Mouse (Mus musculus): ENCODE results near the gene Lipe.

Gene Lipe

GRCm38 (mm10) chr7:25417597-25417996 lies 19.1 kb upstream of the Lipe start:
- CTCF ChIA-PET: no interaction called here

DNA sequence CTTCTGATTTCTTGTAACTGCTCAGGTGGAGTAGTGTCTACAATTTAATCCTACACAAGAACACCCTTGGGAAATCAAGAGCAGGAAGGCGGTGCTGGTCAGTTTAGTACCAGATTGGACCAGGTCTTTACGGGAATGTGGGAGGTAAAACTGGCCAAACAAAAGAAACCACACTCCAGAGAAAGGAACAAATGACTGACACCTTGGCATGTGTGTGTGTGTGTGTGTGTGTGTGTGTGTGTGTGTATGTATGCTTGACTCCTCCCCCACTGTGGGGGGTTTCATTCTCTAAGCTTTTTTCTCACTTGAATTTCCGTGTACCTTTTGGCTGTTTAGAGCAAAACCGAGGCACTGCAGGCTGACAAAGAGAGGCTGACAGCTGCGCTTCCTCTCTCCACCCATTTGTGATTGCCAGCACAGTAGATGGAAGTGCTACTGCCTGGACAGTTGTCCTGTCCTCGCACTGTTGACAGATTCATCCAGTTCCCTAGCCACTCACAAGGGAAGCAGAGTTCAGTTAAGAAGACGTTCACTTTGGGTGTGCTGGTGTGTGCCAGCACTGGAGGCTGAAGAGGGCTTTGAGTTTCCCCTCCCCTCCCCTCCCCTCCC lies 14.4 kb upstream of the Lipe start, which contains the start of gene Cxcl17:
Cxcl17 (minus strand) TSS at position 54 of the 609 bp plus-strand sequence.
- CTCF ChIA-PET: interaction anchor here (0.6 kb wide), 1 partner anchor 10 kb away, joined by 3 read pairs; no protein-coding TSS in a partner anchor

- CTCF ChIA-PET: no interaction called here
These were observed 13.4 kb upstream of the Lipe start for GRCm38 (mm10) chr7:25411861-25412260.

DNA sequence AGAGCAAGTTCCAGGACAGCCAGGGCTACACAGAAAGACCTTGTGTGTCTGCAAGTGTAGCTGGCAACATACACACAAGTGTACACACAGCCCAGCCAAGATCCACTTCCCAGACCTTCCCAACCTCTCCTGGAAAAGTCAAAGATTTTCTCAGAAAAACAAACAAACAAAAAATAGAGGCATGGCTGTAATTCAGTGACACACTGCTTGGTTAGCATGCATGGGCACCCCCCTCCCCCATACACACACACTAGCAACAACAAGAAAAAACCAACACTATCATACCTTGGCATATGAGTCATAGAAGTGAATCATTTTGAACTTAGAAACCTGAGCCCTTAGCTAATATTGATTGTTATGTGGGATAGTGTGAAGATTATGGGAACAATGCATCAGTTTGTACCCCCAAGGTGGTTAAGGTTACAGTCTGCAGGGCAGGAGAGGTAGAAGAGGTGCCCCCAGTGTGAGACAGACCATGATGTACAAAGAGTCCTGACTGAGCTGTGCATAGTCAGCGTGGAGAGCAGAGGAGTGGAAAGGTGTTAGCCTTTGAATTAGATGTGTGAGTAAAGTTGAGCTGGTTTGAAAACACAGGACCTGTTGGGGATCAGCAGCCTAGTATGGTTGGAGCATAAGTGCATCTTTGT lies 12.6 kb upstream of the Lipe start:
- CTCF ChIA-PET: no interaction called here

GRCm38 (mm10) chr7:25409114-25409760 lies 10.7 kb upstream of the Lipe start:
- CTCF ChIA-PET: interaction anchor here (0.6 to 0.7 kb wide), 8 partner anchors 10 to 486 kb away, joined by 3 to 5 read pairs (median 4); no protein-coding TSS in a partner anchor

DNA sequence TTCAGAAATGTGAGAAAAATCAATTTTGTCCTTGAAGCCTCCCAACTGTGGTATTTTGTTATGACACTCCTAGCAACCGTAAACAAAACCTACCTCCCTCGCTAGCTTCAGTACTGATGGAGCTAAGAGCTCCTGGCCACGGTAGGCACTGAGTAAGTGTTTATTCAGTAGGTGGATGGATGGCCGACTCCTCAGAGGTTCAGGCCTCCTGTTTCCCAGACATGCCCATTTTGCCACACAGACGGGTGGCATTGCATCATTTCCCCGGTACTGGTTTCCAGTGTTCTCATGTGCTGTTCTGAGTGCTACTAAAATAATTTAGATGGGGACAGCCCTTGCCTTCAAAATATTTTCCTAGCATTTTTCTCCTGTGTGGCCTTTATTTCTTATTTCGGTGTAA lies 8.0 kb upstream of the Lipe start:
- CTCF ChIA-PET: no interaction called here

DNA sequence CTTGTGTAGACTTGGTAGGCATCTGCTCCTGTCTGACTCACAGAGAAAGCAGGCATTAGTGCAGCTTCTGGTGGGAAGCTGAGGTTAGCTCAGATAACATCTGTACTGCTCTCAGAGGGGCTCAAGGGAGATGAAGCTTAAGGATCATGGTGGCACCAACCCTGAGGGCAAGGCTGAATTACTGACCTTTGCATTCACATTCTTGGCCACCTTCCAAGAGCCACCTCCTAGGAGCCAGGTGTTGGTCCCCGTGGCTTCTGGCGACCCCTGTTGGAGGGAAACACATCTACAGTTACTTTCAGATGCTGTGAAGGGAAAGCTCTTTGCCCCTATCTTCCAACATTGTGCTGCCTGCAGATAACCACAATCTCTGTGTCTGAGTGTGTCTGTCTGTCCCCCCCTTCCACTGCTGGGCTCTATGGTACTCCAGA lies 4.2 kb upstream of the Lipe start:
- CTCF ChIA-PET: interaction anchor here (0.6 to 1.2 kb wide), 3 partner anchors 10 to 118 kb away, joined by 3 read pairs; no protein-coding TSS in a partner anchor

- CTCF ChIA-PET: interaction anchor here (1.2 kb wide), 1 partner anchor 21 kb away, joined by 3 read pairs; no protein-coding TSS in a partner anchor
These were observed 3.5 kb upstream of the Lipe start for GRCm38 (mm10) chr7:25401986-25402385.

DNA sequence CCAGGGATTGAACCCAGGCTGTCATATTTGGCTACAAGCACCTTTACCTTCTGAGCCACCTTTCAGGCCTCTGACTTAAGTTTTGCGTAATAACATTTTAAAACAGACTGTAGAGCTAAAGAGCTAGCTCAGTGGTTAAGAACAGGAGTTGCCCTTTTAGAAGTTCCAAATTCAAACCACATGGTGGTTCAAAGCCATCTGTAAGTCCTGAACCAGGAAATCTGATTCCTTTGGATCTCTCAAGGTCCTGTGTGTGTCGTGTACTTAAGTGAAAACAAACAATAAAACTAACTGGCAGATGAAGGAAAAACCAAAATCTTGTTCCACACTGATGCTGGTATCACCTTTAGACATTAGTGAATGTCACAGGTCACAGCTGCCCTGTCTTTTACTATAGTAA lies 3.0 kb upstream of the Lipe start:
- CTCF ChIA-PET: no interaction called here

GRCm38 (mm10) chr7:25399028-25399427 lies 518 bp upstream of the Lipe start:
- CTCF ChIA-PET: interaction anchor here (0.6 kb wide), 1 partner anchor 10 kb away, joined by 5 read pairs; no protein-coding TSS in a partner anchor

- CTCF ChIA-PET: interaction anchor here (0.6 kb wide), 1 partner anchor 290 kb away, joined by 3 read pairs; the partner anchor contains the start of gene Tgfb1
These were observed 1.9 kb downstream of the Lipe start for GRCm38 (mm10) chr7:25396621-25397020.

DNA sequence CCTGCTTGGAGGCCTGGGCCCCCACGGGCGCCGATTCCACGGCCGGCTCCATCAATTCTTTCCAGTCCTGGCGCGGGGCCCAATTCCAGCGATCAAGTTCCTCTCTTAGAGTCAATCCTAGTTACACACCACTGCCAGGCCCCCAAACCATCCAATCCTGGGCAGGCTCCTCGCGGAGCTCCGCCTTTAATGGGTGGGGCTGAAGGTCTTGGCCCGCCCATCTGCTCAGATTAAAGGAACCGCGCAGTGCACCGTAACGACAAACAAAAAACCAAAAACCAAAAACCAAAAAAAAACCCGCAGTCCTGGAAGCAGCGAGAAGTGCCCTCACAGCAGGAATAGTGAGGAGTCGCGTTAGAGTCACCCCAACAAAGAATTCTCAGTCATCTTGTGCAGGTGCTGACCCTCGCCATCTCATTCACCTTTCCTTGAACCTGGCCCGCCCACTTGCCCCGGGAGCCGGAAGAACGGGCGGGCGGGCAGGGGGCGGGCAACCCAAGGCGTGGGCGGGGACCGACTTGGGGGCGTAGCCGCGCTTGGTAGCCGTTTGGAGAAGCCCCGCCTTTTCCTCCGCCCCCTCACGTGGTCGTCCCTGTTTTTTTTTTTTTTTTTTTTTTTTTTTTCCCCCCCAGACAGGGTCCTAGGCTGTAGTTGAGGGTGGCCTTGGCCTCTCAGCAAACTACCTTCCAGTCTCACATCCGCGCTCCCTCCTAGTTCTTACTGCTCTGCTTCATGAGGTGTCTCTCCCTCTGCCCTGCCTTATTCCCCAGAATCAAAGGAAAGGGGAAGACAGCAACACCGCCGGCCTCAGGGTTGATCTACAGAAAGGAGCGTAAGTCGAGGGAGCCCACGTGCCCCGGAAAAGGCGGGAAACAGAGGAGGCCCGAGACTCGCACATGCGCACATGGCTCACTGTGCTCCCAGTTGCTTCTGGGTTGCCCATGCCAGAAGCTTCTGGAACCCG lies 2.7 kb downstream of the Lipe start:
- CTCF ChIA-PET: interaction anchor here (0.6 to 0.7 kb wide), 2 partner anchors 194 to 288 kb away, joined by 4 to 16 read pairs; no protein-coding TSS in a partner anchor

DNA sequence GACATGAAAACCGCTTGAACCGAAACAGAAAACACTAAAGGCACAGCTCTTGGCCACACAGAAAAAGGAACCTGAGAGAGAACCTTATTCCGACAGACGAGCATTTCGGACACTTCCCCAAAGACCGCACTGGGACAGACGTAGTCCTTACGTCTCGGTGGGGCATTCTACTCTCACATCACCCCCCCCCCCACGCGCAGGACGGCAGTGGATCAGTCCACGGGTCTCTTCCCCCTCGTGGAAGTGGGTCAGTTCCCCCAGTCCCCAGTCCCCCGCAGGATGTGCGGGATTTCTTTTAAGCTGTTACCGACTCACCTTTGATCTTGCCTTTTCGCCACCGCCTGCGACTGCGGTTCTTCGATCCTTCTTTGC lies 3.3 kb downstream of the Lipe start:
- CTCF ChIA-PET: interaction anchor here (0.6 to 0.7 kb wide), 3 partner anchors 194 to 493 kb away, joined by 4 to 16 read pairs (median 6); no protein-coding TSS in a partner anchor

DNA sequence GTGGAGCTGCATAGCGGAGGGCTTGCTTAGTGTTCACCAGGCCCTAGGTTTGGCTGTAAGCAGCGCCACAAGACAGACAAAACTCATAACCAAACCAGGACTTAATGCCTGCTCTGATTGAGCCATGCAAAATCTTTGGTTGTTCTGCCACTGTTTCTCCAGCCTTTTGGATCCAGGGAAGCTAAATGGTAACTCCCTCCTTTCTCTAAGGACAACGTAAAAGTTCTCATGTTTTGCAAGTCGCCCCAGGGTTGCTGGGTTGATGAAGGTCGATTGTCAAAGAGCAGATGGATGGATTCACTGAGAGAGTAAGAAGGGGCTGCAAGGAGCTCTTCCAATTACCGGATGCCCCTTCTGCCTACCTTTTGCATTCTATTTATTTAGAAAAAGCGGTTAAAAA lies 3.8 kb downstream of the Lipe start:
- CTCF ChIA-PET: interaction anchor here (0.6 kb wide), 1 partner anchor 492 kb away, joined by 6 read pairs; no protein-coding TSS in a partner anchor

- CTCF ChIA-PET: interaction anchor here (0.5 to 0.6 kb wide), 2 partner anchors 11 to 31 kb away, joined by 3 to 5 read pairs; no protein-coding TSS in a partner anchor
These were observed 4.9 kb downstream of the Lipe start for GRCm38 (mm10) chr7:25393451-25394210.

DNA sequence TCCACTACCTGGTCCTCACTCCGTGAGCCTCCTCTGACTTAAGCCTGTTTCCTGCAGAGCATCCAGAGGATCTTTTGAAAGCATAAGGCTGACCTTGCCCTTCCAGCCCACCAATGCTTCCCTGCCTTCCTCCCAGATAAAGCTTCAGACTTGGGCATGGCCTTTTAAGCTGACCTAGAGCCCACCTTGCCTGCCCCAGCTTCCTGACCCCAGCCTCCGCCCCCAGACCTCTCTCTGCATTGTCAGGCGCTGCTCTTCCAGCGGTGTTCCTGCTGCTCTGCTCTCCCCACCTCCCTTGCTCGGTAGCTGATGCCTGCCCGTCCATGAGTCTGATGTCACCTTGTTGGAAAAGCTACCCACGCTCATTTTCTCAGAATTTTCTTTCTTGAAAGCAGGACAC lies 5.7 kb downstream of the Lipe start:
- CTCF ChIA-PET: no interaction called here

GRCm38 (mm10) chr7:25391856-25392453 lies 6.6 kb downstream of the Lipe start:
- CTCF ChIA-PET: no interaction called here

- CTCF ChIA-PET: no interaction called here
These were observed 7.5 kb downstream of the Lipe start for GRCm38 (mm10) chr7:25390986-25391385.

DNA sequence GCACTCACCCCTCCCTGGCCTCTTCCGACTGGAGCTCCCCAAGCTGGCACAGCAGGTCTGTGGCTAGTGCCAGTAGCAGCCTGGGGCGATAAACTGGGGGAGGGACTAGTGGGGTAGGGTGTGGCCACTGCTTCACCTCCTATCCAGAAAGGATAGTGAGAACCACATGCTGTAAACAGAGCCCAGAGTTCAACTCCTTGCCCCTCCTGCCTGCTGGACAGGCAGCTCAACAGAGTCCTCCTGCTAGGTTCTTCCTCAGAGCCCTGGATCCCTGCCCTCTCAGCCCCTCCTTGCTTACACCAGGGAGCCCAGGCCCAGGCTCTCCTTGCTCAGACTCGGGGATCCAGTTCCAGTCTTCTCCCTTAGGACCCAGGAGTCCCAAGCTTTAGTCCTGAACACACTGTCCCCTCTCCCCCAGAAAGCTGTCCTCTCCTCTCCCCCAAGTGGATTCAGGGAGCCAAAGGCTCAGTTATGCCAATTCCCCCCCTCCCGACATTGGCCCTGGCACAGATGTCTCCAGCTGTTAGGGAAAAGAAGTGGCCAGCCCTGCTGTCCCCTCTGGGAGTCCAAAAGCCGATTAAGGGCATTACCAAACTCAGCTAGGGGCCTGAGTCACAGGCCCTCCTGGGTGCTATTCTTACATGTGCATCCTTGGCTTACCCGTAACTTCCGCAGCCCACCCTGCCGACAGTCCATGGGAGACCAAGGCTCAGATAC lies 8.3 kb downstream of the Lipe start:
- CTCF ChIA-PET: no interaction called here
